Mouse (Mus musculus): Measurements from ENCODE around the gene Tcf19. TPM values are rescaled to one million over a fixed set of nuclear protein-coding genes. Genes with fewer than 3 reads are reported as not detected.

Tcf19 gene
- total RNA-seq (2022): 1 to 10 TPM; 4.5 to 6.2 (median 5.2) TPM

GRCm38 (mm10) chr17:35516652-35517500 lies at the start of gene Tcf19, which contains the start of gene Cchcr1:
TSS of gene Tcf19 (minus strand) at chr17:35516824.
TSS of gene Cchcr1 (plus strand) at chr17:35517100.
- DNase-seq (ENCODE audit: low spot score in 2 of 2): peak; percentile 92 to 94

- no peak for DNase-seq (ENCODE audit: low spot score in 2 of 2)
These were observed 41.6 kb upstream of the Tcf19 start for GRCm38 (mm10) chr17:35558216-35558615.

GRCm38 (mm10) chr17:35557351-35557750 lies 40.7 kb upstream of the Tcf19 start:
- no peak for DNase-seq (ENCODE audit: low spot score in 2 of 2)

GRCm38 (mm10) chr17:35556812-35557211 lies 40.2 kb upstream of the Tcf19 start:
- peak in 1 of 2 experiments; percentile 37 for DNase-seq (ENCODE audit: low spot score in 2 of 2)

GRCm38 (mm10) chr17:35556186-35556765 lies 39.7 kb upstream of the Tcf19 start:
- DNase-seq (ENCODE audit: low spot score in 2 of 2): no peak

GRCm38 (mm10) chr17:35554761-35555397 lies 38.3 kb upstream of the Tcf19 start:
- no peak for DNase-seq (ENCODE audit: low spot score in 2 of 2)

- no peak for DNase-seq (ENCODE audit: low spot score in 2 of 2)
These were observed 37.7 kb upstream of the Tcf19 start for GRCm38 (mm10) chr17:35554321-35554720.

- no peak for DNase-seq (ENCODE audit: low spot score in 2 of 2)
These were observed 35.3 kb upstream of the Tcf19 start, which contains the start of gene Cdsn for GRCm38 (mm10) chr17:35551881-35552414. TSS of gene Cdsn (plus strand) at chr17:35552128.

GRCm38 (mm10) chr17:35550871-35551270 lies 34.2 kb upstream of the Tcf19 start:
- no peak for DNase-seq (ENCODE audit: low spot score in 2 of 2)

GRCm38 (mm10) chr17:35550143-35550494 lies 33.5 kb upstream of the Tcf19 start:
- DNase-seq (ENCODE audit: low spot score in 2 of 2): no peak

- DNase-seq (ENCODE audit: low spot score in 2 of 2): peak; percentile 64 to 65
These were observed 33.0 kb upstream of the Tcf19 start for GRCm38 (mm10) chr17:35549437-35550142.

GRCm38 (mm10) chr17:35548636-35549035 lies 32.0 kb upstream of the Tcf19 start:
- no peak for DNase-seq (ENCODE audit: low spot score in 2 of 2)

- no peak for DNase-seq (ENCODE audit: low spot score in 2 of 2)
These were observed 30.8 kb upstream of the Tcf19 start for GRCm38 (mm10) chr17:35547465-35547864.

GRCm38 (mm10) chr17:35544680-35545079 lies 28.1 kb upstream of the Tcf19 start:
- peak in 1 of 2 experiments; percentile 62 for DNase-seq (ENCODE audit: low spot score in 2 of 2)

GRCm38 (mm10) chr17:35544001-35544400 lies 27.4 kb upstream of the Tcf19 start:
- no peak for DNase-seq (ENCODE audit: low spot score in 2 of 2)

GRCm38 (mm10) chr17:35543412-35543861 lies 26.8 kb upstream of the Tcf19 start:
- DNase-seq (ENCODE audit: low spot score in 2 of 2): no peak

- DNase-seq (ENCODE audit: low spot score in 2 of 2): peak in 1 of 2 experiments; percentile 14
These were observed 26.3 kb upstream of the Tcf19 start for GRCm38 (mm10) chr17:35542761-35543411.

GRCm38 (mm10) chr17:35539540-35539939 lies 22.9 kb upstream of the Tcf19 start:
- DNase-seq (ENCODE audit: low spot score in 2 of 2): no peak

- DNase-seq (ENCODE audit: low spot score in 2 of 2): no peak
These were observed 21.9 kb upstream of the Tcf19 start for GRCm38 (mm10) chr17:35538476-35538875.

- no peak for DNase-seq (ENCODE audit: low spot score in 2 of 2)
These were observed 20.8 kb upstream of the Tcf19 start for GRCm38 (mm10) chr17:35537421-35537820.

- DNase-seq (ENCODE audit: low spot score in 2 of 2): peak; percentile 54 to 85
These were observed 17.7 kb upstream of the Tcf19 start for GRCm38 (mm10) chr17:35534343-35534742.

Measured in layer of hippocampus, adult 8-10 months (tissue).